Mouse (Mus musculus) megakaryocyte, adult 5-6 weeks (primary cell): ENCODE data around the gene Fancc. TPM values are rescaled to one million over a fixed set of nuclear protein-coding genes. Genes with fewer than 3 reads are reported as not detected.
"Not testable (repeated sequence)": the region's sequence is repeated elsewhere in the genome, so short reads cannot be mapped to it uniquely, and the experiment has no call there.

Source experiments
- ATAC-seq: 2 replicates; pipeline ENCODE4 v1.8.0; 2016; ENCODE audit warnings: mild to moderate bottlenecking, inconsistent platforms; ENCODE audit not compliant: poor library complexity, severe bottlenecking
- total RNA-seq, 2 experiments: library from RNA; stranded (forward) in 1 of 2; stranded (reverse) in 1 of 2; fragments of 153-499, 151-499 nt in 1 of 2; fragments of 221-1000, 200-1000 nt in 1 of 2; gene quantifications; 2 replicates each; pipeline versions ENCODE4 v1.2.3 to v1.2.4; 2015 to 2017

Fancc gene
- total RNA-seq, 2 experiments from 2014 or later, result 6.5 to 9.6 TPM

DNA sequence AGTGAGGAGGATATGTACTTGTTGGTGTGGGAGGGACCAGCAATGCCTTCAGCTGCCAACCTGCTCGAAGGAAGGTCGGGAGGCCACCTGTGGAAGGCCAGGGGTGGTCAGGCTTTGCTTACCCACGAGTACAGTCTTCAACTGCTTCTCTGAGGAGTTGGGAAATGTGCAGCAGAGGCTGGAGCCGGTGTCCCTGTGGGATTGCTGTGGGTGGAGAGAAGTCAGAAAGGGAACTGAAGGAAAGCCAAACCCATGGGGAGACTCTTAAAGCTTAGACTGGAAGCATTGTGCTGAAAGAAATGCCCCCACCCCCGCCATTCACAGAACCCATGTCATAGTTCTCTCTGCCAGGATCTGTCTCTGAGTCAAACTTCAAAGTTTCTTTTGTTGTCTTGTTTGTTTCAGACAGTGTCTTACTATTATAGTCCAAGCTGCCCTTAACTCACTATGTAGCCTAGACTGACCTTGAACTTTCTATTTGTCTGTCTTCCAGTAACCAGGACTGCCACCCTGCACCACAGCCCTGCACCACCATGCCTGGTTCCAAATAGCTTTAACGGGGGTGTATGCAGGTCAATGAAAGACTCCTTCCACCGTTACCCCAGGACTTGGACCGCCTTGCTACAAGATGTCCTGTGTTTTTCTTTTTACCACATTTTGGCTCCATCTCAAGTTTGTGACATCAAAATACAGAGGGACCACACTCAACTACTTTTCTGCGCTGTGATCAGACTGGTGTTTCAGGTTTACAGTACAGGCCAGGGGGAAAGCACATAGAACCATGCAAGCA is 173.6 kb downstream of the Fancc start:
- ATAC-seq, result no peak

DNA sequence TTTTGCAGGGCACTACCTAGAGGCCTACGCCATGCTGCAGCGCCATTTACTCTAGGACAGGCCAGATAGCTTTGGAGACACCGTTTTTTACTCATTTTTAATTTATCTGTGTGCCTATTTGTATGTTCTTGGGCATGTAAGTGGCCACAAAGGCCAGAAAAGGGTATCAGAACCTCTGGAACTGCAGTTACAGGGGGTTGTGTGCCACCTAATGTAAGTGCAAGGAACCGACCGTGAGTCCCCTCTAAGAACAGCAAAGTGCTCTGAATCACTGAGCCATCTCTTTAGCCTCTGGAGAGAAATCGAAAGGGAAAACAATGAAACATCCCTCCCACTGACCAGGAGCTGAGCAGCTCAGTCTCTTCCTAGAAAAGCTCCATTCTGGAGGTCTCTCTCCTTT is 174.3 kb downstream of the Fancc start:
- ATAC-seq, result no peak

GRCm38 (mm10) chr13:63321689-63322088 is 175.4 kb downstream of the Fancc start:
- ATAC-seq, result no peak

- ATAC-seq, result no peak
These were observed 177.3 kb downstream of the Fancc start for GRCm38 (mm10) chr13:63319814-63320213.

DNA sequence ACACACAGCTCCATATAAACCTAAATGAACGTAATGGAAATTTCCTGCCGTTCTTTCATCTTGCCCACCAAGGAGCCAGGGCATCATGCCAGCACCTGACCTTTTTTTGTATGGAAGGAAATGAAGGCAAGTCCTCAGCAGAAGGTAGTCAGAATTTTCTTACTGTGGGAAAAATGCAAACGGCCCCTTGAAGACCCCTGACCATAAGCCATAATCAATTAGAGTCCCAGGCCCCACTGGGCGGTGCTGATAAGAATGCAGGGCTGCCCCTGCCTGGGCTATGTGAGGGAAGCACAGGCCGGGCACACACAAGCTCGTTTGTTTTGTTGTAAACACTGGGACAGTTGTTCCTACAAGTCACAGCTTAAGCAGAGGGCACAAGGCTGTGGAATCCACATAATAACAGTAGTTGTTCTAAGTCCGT is 179.4 kb downstream of the Fancc start:
- no peak for ATAC-seq

- ATAC-seq, result no peak
These were observed 180.7 kb downstream of the Fancc start for GRCm38 (mm10) chr13:63316407-63316806.

DNA sequence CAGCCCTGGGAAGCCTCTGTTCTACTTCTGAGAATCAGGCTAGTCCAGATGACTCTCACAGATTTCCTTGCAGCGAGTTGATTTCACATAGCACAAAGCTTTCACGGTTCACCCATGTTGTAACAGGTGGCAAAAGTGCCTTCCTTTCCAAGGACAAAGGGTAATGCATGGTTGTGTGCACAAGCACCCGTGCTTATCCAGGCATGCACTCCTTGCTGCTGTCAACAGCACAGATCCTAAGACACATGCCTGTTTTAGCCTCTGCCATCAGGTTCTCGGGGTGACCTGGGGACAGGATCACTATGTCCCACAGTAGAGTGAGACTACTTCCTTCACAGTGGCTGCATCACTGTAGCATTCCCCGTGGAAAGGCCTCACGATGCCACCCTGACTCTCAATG is 181.3 kb downstream of the Fancc start:
- no peak for ATAC-seq

DNA sequence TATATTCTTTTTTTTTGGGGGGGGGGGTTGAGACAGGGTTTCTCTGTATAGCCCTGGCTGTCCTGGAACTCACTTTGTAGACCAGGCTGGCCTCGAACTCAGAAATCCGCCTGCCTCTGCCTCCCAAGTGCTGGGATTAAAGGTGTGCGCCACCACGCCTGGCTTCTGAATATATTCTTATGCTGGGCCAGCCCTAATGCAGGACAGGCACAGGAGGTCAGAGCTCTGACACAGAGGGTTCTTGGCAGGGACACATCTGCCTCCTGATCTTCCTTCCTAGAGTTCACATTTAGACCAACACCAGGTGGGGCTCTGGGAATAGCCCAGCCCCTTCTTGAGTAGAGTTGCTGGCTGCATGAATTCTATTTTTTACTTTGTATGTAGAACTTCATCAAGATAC is 182.0 kb downstream of the Fancc start:
- not testable (repeated sequence) for ATAC-seq

DNA sequence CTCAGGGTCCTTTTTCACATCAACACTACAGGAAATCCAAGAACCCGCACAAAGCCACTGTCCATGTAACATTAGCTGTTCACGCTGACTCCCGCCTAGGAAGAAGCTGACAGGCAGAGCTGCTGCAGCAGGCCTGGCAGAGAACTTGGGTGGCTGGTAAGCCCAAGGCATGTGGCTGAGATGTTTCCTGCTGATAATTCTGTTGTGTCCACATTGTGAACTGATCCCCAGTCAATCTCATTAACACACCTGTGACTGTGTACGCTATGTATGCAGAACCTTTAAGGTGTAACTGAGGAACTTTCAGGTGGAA is 182.5 kb downstream of the Fancc start:
- ATAC-seq, result no peak

GRCm38 (mm10) chr13:63313748-63314607 is 183.1 kb downstream of the Fancc start:
- no peak for ATAC-seq

GRCm38 (mm10) chr13:63313247-63313646 is 183.8 kb downstream of the Fancc start:
- ATAC-seq, result no peak

GRCm38 (mm10) chr13:63311156-63311555 is 185.9 kb downstream of the Fancc start:
- ATAC-seq, result no peak

DNA sequence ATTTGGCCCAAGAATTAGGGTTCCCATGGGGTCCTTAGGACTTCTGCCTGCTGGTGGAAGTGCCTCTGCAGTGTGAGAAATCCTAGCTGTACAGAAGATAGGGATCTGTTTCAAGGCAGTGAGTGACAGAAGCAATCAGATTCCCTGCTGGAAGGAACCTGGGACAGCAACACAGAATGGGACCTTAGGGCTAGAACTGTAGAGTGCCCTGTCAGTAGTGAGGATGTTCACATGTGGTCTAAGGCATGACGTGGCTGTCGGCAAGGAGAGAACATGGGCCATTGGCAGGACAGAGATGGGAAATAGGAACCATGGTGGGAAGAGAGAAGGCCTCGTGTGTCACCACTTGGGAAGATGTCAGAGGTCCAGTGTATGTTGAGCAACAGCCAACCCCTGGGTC is 187.5 kb downstream of the Fancc start:
- no peak for ATAC-seq

DNA sequence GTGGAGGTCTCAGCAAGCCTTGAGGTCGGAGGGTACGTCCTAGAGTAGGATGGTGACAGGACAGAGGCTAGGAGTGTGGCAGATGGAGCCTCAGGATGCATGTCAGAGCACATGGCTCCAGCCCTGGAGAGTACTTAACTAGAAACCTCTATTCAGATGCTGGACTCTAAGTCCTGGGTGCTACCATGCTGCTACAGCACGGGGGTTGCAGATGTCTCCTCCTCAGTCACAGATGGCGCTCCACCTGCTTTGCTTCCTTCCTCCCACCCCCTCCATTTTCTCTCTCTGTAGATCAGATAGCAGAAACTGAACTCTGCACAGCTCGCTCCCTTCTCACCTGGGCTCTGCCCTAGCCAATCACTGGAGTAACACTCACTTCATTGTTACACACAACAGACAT is 190.3 kb downstream of the Fancc start:
- ATAC-seq, result no peak

- ATAC-seq, result no peak
These were observed 191.7 kb downstream of the Fancc start for GRCm38 (mm10) chr13:63305160-63306011.

DNA sequence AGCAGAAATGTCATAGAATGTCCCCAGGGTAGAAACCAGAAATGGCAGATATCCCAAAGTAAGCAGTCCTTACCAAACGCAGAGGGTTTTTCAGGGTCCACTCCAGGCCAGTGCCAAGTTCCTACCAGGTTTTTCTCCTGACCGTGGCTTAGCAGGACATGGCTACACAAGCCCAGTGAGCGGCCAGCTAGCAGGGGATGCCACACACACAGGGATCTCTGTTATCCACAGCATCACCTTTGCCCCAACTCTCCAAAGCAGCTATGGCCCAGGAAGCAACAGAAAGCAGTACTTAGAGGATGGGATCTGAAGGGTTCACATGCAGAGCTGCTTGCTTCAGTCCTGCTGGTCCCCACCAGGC is 192.3 kb downstream of the Fancc start:
- no peak for ATAC-seq

- no peak for ATAC-seq
These were observed 192.8 kb downstream of the Fancc start for GRCm38 (mm10) chr13:63304124-63304792.

- no peak for ATAC-seq
These were observed 194.7 kb downstream of the Fancc start for GRCm38 (mm10) chr13:63302381-63302780.

- ATAC-seq, result no peak
These were observed 195.3 kb downstream of the Fancc start for GRCm38 (mm10) chr13:63301764-63302209.

GRCm38 (mm10) chr13:63300929-63301328 is 196.1 kb downstream of the Fancc start:
- ATAC-seq, result no peak

DNA sequence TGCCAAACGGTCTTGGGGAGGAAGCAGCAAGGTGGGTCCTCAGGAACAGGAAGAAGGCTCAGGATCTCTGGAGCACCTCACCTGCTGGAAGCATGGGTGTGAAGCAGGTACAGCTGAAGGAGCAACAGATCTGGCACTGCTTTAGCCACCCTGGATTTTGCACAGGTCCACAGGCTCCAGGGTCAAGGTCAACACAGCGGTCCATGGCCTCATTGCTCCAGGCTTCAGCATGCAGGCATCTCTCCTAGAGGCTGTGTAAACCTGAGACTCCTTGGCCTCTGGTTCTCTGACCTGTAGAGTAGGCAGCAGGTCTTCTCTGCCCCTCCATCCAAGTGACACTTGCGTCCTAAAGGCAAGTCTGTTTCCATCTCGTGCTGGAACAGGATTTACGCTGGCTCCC is 198.1 kb downstream of the Fancc start:
- ATAC-seq, result no peak
